Mouse (Mus musculus) embryonic facial prominence, embryonic 13.5 days (tissue): Measurements from ENCODE around the gene Grin2c. TPM values are rescaled to one million over a fixed set of nuclear protein-coding genes. Genes with fewer than 3 reads are reported as not detected.

ENCODE experiments used
- ATAC-seq: fragments of 200-750 bp; cut with Nextera tagmentation; 2 replicates; pipeline ENCODE4 v1.8.0; 2017; ENCODE audit warnings: low read depth; ENCODE audit not compliant: insufficient number of reproducible peaks, insufficient read depth, low FRiP score, low TSS enrichment
- H3K27ac ChIP-seq: fragments of 300-500 bp; sonication (generic); 2 replicates; pipeline ENCODE4 v1.5.1; 2015; ENCODE audit warnings: moderate library complexity, mild to moderate bottlenecking, inconsistent platforms
- H3K27me3 ChIP-seq: fragments of 300-500 bp; sonication (generic); 2 replicates; pipeline ENCODE4 v1.6.1; 2015; ENCODE audit warnings: mild to moderate bottlenecking, inconsistent platforms
- H3K36me3 ChIP-seq: fragments of 300-500 bp; sonication (generic); 2 replicates; pipeline ENCODE4 v1.6.1; 2015; ENCODE audit warnings: mild to moderate bottlenecking, inconsistent platforms
- H3K4me1 ChIP-seq: fragments of 300-500 bp; sonication (generic); 2 replicates; pipeline ENCODE4 v1.6.1; 2015; ENCODE audit warnings: inconsistent platforms
- H3K4me2 ChIP-seq: fragments of 300-500 bp; sonication (generic); 2 replicates; pipeline ENCODE4 v1.6.1; 2015; ENCODE audit warnings: moderate library complexity, mild to moderate bottlenecking, inconsistent platforms
- H3K4me3 ChIP-seq: fragments of 300-500 bp; sonication (generic); 2 replicates; pipeline ENCODE4 v1.5.1; 2015; ENCODE audit warnings: mild to moderate bottlenecking, inconsistent platforms
- H3K9ac ChIP-seq: fragments of 300-500 bp; sonication (generic); 2 replicates; pipeline ENCODE4 v1.6.1; 2015; ENCODE audit warnings: mild to moderate bottlenecking, inconsistent platforms
- H3K9me3 ChIP-seq: fragments of 300-500 bp; sonication (generic); 2 replicates; pipeline ENCODE4 v1.6.1; 2016; ENCODE audit warnings: inconsistent platforms
- WGBS: fragments of 180-500 bp; shearing (Covaris S2); methylation state at CpG from one replicate; pipeline ENCODE4 v1.1.7; 2015; ENCODE audit warnings: mixed read lengths; 5-methylcytosine and 5-hydroxymethylcytosine counted together
- polyA plus RNA-seq: library from polyadenylated mRNA; unstranded; fragments of >200 nt; fragmentation: Nextera tagmentation; extraction: Ambion mirVana; gene quantifications from 2 replicates; pipeline ENCODE4 v1.2.1, GENCODE M21; 2015

Gene Grin2c
- polyA plus RNA-seq, 1 experiment from 2014 or later: not detected

GRCm38 (mm10) chr11:115242746-115243145 is 24.3 kb downstream of the Grin2c start:
- 49% methylated on average over 3 of the region's 3 CpGs for WGBS

GRCm38 (mm10) chr11:115241402-115241801 is 25.6 kb downstream of the Grin2c start:
- H3K27ac ChIP-seq: no peak overlapping the region
- no peak overlapping the region for H3K4me2 ChIP-seq
- no peak overlapping the region for H3K4me3 ChIP-seq
- peaks cover 1% of the 10 kb centered on the region for H3K4me1 ChIP-seq
- H3K27me3 ChIP-seq: peaks cover 6% of the 10 kb centered on the region
- H3K36me3 ChIP-seq: peaks cover 25% of the 10 kb centered on the region
- ATAC-seq: no peak
- H3K9me3 ChIP-seq: no peaks in the 10 kb centered on the region
- H3K9ac ChIP-seq: no peak overlapping the region
- 82% methylated on average over 11 of the region's 11 CpGs for WGBS

More at GRCm38 (mm10) chr11:115242746-115243145, 24.3 kb downstream of the Grin2c start:
- H3K27ac ChIP-seq: no peak overlapping the region
- H3K9ac ChIP-seq: no peak overlapping the region
- peaks cover 25% of the 10 kb centered on the region for H3K36me3 ChIP-seq
- H3K4me2 ChIP-seq: no peak overlapping the region
- ATAC-seq: no peak
- H3K9me3 ChIP-seq: no peaks in the 10 kb centered on the region
- H3K4me3 ChIP-seq: no peak overlapping the region
- no peaks in the 10 kb centered on the region; the same call in 1 of the 2 replicates for H3K4me1 ChIP-seq
- H3K27me3 ChIP-seq: peaks cover 20% of the 10 kb centered on the region

- H3K9ac ChIP-seq: no peak overlapping the region
- no peak for ATAC-seq
- peaks cover 23% of the 10 kb centered on the region for H3K4me1 ChIP-seq
- H3K36me3 ChIP-seq: 0 out of 2 replicates have a peak, but pooled peaks cover 3% of the 10 kb centered on the region
- no peaks in the 10 kb centered on the region for H3K27me3 ChIP-seq
- no peak overlapping the region; the same call in 1 of the 2 replicates for H3K27ac ChIP-seq
- no peaks in the 10 kb centered on the region for H3K9me3 ChIP-seq
- H3K4me2 ChIP-seq: no peak overlapping the region
- WGBS: 72% methylated on average over 5 of the region's 5 CpGs
- no peak overlapping the region for H3K4me3 ChIP-seq
Observed at GRCm38 (mm10) chr11:115236570-115236969, 30.5 kb downstream of the Grin2c start.

DNA sequence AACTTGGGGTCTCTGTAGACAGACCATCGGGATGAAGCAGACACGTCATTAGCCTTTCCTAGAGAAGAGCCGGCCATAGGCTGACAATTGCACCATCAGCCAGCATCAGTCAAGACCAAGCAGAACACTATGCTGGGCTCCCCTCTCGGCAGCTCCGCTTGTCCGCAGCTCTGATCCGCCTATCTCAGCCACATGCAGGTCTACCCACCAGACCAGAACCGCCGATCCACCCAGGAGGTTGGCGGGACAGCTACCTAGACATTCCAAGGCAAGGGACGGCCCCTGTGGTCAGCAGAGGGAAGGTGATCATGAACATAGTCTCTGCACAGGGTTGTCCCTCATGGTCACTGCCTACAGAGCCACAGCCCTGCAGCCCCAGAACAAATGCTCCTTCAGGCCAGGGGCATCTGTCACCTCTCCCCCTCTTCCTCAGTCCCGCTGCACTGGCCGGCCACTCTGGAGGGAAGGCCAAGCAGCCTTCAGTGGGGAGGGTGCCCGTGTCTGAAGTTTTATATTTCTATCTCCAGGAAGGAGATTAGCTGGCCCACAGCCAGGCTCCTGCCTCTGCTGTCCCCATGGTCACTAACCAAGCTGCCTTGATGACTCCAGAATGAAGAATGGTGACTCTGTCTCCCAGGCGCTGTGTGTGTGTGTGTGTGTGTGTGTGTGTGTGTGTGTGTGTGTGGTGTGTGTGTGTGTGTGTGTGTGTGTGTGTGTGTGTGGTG is 32.6 kb downstream of the Grin2c start:
- Histone ChIP-seq H3K4me3 (no peak overlapping the region), H3K27ac (no peak overlapping the region), H3K4me1 (peaks cover 27% of the 10 kb centered on the region), H3K9ac (no peak overlapping the region), H3K27me3 (peaks cover 6% of the 10 kb centered on the region; the same call in 1 of the 2 replicates), H3K36me3 (0 out of 2 replicates have a peak, but pooled peaks cover 3% of the 10 kb centered on the region), H3K4me2 (no peak overlapping the region), H3K9me3 (no peaks in the 10 kb centered on the region)
- no peak for ATAC-seq
- 80% methylated on average over 15 of the region's 15 CpGs for WGBS

DNA sequence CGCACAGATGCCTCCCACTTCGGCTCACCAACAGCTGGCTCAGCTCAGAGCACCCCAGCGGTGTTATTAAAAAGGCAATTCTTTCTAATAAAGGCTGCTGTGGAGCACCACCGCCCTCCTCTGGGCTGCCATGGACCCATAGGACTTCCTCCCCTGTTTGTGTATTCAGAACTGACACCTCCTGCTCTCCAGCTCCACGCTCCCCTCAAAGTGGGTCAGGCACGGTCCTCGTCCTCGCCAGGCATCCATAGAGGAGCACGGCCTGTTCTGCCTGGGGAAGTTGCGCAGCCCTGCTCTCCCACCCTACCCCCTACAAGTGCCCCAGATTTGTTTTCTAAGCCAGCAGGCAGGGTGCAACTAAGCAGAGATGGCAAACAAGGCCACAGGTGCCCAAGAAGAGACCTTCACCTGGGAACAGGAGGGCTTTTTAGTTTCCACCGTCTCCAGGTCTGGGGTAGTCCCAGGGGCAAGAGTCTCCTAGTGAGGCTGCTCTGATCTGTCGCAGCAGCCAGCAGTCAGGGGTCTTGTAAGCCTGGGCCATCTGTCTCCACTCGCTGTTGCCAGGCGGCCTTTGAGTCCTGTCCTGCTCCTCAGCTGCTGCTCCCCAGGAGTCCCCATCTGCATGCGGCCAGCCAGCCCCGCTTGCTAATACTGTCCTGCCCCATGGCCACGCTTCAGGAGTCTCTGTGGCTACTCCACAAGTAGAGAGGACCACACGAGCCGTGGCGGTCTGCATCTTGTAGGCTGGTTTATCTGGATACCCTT is 33.3 kb downstream of the Grin2c start:
- Histone ChIP-seq H3K36me3 (0 out of 2 replicates have a peak, but pooled peaks cover 3% of the 10 kb centered on the region), H3K4me1 (peaks cover 29% of the 10 kb centered on the region), H3K9ac (no peak overlapping the region), H3K27me3 (peaks cover 6% of the 10 kb centered on the region; the same call in 1 of the 2 replicates), H3K4me3 (no peak overlapping the region), H3K9me3 (no peaks in the 10 kb centered on the region), H3K27ac (no peak overlapping the region), H3K4me2 (no peak overlapping the region)
- 69% methylated on average over 20 of the region's 20 CpGs for WGBS
- ATAC-seq: no peak

DNA sequence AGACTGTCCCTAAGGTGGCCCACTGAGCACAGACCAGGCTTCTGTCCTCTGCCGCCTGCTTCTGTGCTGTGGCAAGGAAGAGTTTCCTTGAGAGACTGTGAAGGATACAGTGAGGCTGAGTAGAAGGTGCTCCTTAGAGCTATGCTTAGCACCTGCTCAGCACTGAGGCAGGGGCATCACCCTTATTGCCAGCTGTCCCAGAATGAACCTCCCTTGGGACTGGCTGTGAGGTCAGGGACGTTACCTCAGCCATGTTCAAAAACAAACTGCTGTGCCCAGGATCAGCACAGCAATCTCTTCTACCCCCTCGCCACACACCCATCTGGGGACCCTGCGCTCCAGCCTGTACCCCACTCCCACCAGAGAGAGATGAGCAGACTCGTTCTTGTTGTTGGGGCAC is 34.2 kb downstream of the Grin2c start:
- H3K4me1 ChIP-seq: peaks cover 29% of the 10 kb centered on the region
- no peak overlapping the region for H3K9ac ChIP-seq
- H3K27ac ChIP-seq: no peak overlapping the region
- WGBS: 71% methylated on average over 5 of the region's 5 CpGs
- H3K4me2 ChIP-seq: no peak overlapping the region
- no peak overlapping the region for H3K4me3 ChIP-seq
- ATAC-seq: no peak
- 0 out of 2 replicates have a peak, but pooled peaks cover 3% of the 10 kb centered on the region for H3K36me3 ChIP-seq
- peaks cover 6% of the 10 kb centered on the region; the same call in 1 of the 2 replicates for H3K27me3 ChIP-seq
- no peaks in the 10 kb centered on the region for H3K9me3 ChIP-seq

DNA sequence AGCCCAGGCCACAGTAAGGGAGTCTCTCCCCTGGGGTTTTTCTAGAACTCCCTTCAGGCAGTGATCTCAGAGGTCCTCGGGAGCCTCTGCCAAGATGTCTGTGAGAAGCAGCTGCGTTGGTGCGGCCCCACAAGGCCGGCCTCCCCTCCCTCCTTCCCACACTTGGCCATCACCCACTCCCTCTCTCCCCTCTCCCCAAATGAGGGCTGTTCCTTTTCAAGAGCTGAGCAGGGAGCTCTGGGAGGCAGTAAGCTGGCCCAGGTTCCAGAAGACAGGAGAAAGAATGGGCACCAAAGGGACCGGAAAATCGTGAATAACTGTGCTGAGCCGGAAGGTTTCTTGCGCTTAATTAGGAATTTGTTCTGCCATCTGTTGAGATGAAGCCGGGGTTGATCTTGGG is 35.1 kb downstream of the Grin2c start:
- Histone ChIP-seq H3K4me1 (peaks cover 32% of the 10 kb centered on the region), H3K4me3 (no peak overlapping the region), H3K4me2 (peak overlapping the region; percentile 9; the same call in 1 of the 2 replicates), H3K27ac (peak overlapping the region; percentile 33; the same call in 1 of the 2 replicates), H3K9me3 (no peaks in the 10 kb centered on the region), H3K9ac (peak overlapping the region; percentile 44; the same call in 1 of the 2 replicates), H3K36me3 (0 out of 2 replicates have a peak, but pooled peaks cover 3% of the 10 kb centered on the region), H3K27me3 (peaks cover 6% of the 10 kb centered on the region; the same call in 1 of the 2 replicates)
- no peak for ATAC-seq
- WGBS: 46% methylated on average over 9 of the region's 9 CpGs

DNA sequence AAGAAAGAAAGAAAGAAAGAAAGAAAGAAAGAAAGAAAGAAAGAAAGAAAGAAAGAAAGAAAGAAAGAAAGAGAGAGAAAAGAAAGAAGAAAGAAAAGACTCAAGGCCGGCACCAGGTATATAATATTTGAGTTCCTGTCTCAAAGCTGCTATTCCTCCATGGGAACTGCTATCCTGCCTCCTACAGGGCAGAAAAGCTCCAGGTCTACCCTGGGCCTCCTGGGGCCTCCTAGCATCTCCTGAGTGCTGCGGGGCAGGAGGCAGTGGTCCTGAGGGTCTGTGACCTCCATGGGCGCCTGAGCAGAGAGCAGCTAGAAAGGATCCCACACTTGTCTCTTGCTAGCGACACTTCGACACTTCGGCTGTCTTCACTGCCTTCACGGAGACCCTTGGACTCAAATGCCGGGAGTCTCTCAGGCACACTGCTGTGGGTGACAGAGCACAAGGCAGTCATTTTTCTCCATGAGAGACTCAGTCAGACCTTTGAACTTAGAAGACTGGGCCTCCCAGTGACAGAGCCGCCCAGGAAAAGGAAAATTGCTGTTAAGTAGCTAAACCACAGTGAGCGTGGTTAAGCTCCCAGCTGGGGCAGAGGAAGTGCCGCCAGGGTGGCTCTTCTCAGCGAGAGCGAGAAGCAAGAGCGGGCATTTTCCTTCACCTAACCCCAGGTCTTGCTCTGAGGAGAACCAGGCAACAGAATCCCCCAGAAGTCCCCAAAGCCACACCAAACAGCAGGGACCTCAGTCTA is 35.7 kb downstream of the Grin2c start:
- H3K9ac ChIP-seq: peak overlapping the region; percentile 44
- 0 out of 2 replicates have a peak, but pooled peaks cover 3% of the 10 kb centered on the region for H3K36me3 ChIP-seq
- H3K4me2 ChIP-seq: peak overlapping the region; percentile 9; the same call in 1 of the 2 replicates
- no peaks in the 10 kb centered on the region for H3K9me3 ChIP-seq
- ATAC-seq: no peak
- peaks cover 6% of the 10 kb centered on the region; the same call in 1 of the 2 replicates for H3K27me3 ChIP-seq
- WGBS: 37% methylated on average over 14 of the region's 14 CpGs
- peak overlapping the region; percentile 33; the same call in 1 of the 2 replicates for H3K27ac ChIP-seq
- no peak overlapping the region for H3K4me3 ChIP-seq
- peaks cover 36% of the 10 kb centered on the region for H3K4me1 ChIP-seq

- Histone ChIP-seq H3K27ac (no peak overlapping the region), H3K9ac (no peak overlapping the region), H3K4me1 (peaks cover 28% of the 10 kb centered on the region), H3K4me2 (no peak overlapping the region), H3K9me3 (no peaks in the 10 kb centered on the region), H3K4me3 (no peak overlapping the region), H3K27me3 (peaks cover 6% of the 10 kb centered on the region; the same call in 1 of the 2 replicates), H3K36me3 (peaks cover 3% of the 10 kb centered on the region; the same call in 1 of the 2 replicates)
- 47% methylated on average over 15 of the region's 15 CpGs for WGBS
- ATAC-seq: no peak
Observed at GRCm38 (mm10) chr11:115229021-115229930, 37.8 kb downstream of the Grin2c start.

DNA sequence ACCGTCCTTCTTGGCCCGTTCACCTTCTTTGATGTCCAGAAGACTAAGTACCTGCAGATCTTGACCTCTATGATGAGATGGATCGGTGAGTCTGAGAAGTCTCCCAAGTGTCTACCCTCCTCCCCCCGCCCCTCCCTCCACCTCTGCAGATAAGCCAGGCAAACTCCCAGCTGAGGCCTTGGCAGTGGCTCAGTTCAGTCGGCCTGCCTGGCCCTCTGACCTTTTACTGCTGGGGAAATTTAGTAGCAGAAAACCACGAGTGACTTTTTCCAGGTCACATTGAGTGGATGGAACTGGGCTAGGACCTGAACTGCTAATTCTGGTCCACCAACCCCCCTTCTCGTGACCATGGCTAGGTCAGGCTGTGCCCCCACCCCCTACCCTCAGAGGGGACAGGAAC is 38.6 kb downstream of the Grin2c start:
- Histone ChIP-seq H3K27me3 (peaks cover 6% of the 10 kb centered on the region; the same call in 1 of the 2 replicates), H3K9ac (no peak overlapping the region), H3K4me2 (no peak overlapping the region), H3K27ac (no peak overlapping the region), H3K9me3 (no peaks in the 10 kb centered on the region), H3K4me3 (no peak overlapping the region), H3K36me3 (no peaks in the 10 kb centered on the region; the same call in 1 of the 2 replicates), H3K4me1 (peaks cover 27% of the 10 kb centered on the region)
- WGBS: 64% methylated on average over 7 of the region's 7 CpGs
- no peak for ATAC-seq
